Comparison of ENCODE assay signal across 14 mouse cellular contexts in genomic region chr3:89872684-89873083, GRCm38 (mm10). TPM values are rescaled to one million over a fixed set of nuclear protein-coding genes. Genes with fewer than 3 reads are reported as not detected.
DNase-seq lines count a peak whose midpoint lies in the region; ATAC-seq and TF ChIP-seq lines count a peak whose summit lies in the region.
"Had no signal": no experiment of that assay in that cellular context is flagged by ENCODE, and none has a peak within 500 bp of the region (broad histone marks: within the 10 kb centered on the region; RNA-seq: fewer than 3 reads in every experiment).

No protein-coding gene starts in this region.

- peak overlapping the region; percentile 41; the same call in 1 of the 2 replicates for H3K27ac ChIP-seq in intestine, embryonic 14.5 days (ENCODE audit: low read depth)
- no peak overlapping the region for H3K27ac ChIP-seq in intestine, postnatal 0 days (ENCODE audit: low read depth, low read length)
- H3K27ac ChIP-seq in lung, postnatal 0 days (ENCODE audit: low read length), result no peak overlapping the region
- H3K27ac ChIP-seq: embryonic facial prominence, embryonic 12.5 days; heart, embryonic 13.5 days; hindbrain, embryonic 15.5 days had no signal

- peak; percentile 33; the same call in 1 of the 2 replicates for ATAC-seq in intestine, embryonic 14.5 days (replicated peaks; ENCODE audit: low FRiP score, low TSS enrichment, low read depth)
- no peak for ATAC-seq in intestine, postnatal 0 days
- peak; percentile 80 for ATAC-seq in lung, postnatal 0 days

- 19% methylated on average over 6 of the region's 6 CpGs for WGBS in intestine, embryonic 14.5 days
- 29% methylated on average over 6 of the region's 6 CpGs for WGBS in intestine, postnatal 0 days
- WGBS in lung, postnatal 0 days, result 23% methylated on average over 6 of the region's 6 CpGs

- DNase-seq in intestine, embryonic 14.5 days (ENCODE audit: low spot score), result peak; percentile 69
- DNase-seq in NIH3T3 (ENCODE audit: low read depth), result peak; percentile 93
- DNase-seq in kidney, postnatal 4 days, result peak; percentile 45 to 54
- peak; percentile 88 for DNase-seq in lung, postnatal 0 days (ENCODE audit: low spot score)
- no peak for DNase-seq in embryo, embryonic 11 days
- DNase-seq in layer of hippocampus, postnatal 25 days (ENCODE audit: extremely low spot score in 1 of 2, low spot score in 1 of 2), result no peak
- no peak for DNase-seq in cerebellum, adult 11-12 months
- DNase-seq: adrenal gland, postnatal 36 days; cerebellum, adult 2 months had no signal

- TF ChIP-seq CTCF in intestine, postnatal 0 days (IDR thresholded peaks at IDR 0.05; ENCODE audit: low read depth), result no peak
- TF ChIP-seq CTCF in lung, postnatal 0 days (IDR thresholded peaks at IDR 0.05), result no peak

- TF ChIP-seq EP300 in lung, postnatal 0 days (IDR thresholded peaks at IDR 0.05), result no peak

- no peaks in the 10 kb centered on the region for H3K9me3 ChIP-seq in intestine, embryonic 14.5 days (ENCODE audit: control insufficient read depth, low read length)
- H3K9me3 ChIP-seq in intestine, postnatal 0 days (ENCODE audit: control insufficient read depth), result no peaks in the 10 kb centered on the region
- H3K9me3 ChIP-seq in lung, postnatal 0 days (ENCODE audit: low read length), result no peaks in the 10 kb centered on the region
- H3K9me3 ChIP-seq: embryonic facial prominence, embryonic 12.5 days; hindbrain, embryonic 15.5 days had no signal

- H3K36me3 ChIP-seq in intestine, embryonic 14.5 days (ENCODE audit: control insufficient read depth, insufficient read depth, low read length), result no peaks in the 10 kb centered on the region
- no peaks in the 10 kb centered on the region for H3K36me3 ChIP-seq in intestine, postnatal 0 days (ENCODE audit: control insufficient read depth, insufficient read depth)
- H3K36me3 ChIP-seq in lung, postnatal 0 days (ENCODE audit: insufficient read depth, low read length), result no peaks in the 10 kb centered on the region
- H3K36me3 ChIP-seq: embryonic facial prominence, embryonic 12.5 days; heart, embryonic 13.5 days; hindbrain, embryonic 15.5 days had no signal

- peaks cover 32% of the 10 kb centered on the region for H3K4me1 ChIP-seq in intestine, embryonic 14.5 days (replicated peaks; ENCODE audit: control insufficient read depth, insufficient read depth, low read length)
- 0 out of 2 replicates have a peak, but pooled peaks cover 4% of the 10 kb centered on the region for H3K4me1 ChIP-seq in intestine, postnatal 0 days (replicated peaks; ENCODE audit: control insufficient read depth, insufficient read depth, low read length)
- H3K4me1 ChIP-seq in lung, postnatal 0 days (ENCODE audit: insufficient read depth, low read depth, low read length), result peaks cover 9% of the 10 kb centered on the region; the same call in 1 of the 2 replicates

- no peak overlapping the region for H3K4me3 ChIP-seq in intestine, embryonic 14.5 days (ENCODE audit: low read depth, low read length)
- no peak overlapping the region for H3K4me3 ChIP-seq in intestine, postnatal 0 days (ENCODE audit: low read depth, low read length)
- no peak overlapping the region for H3K4me3 ChIP-seq in lung, postnatal 0 days (ENCODE audit: low read depth, low read length)
- H3K4me3 ChIP-seq: embryonic facial prominence, embryonic 12.5 days; heart, embryonic 13.5 days; hindbrain, embryonic 15.5 days had no signal

- no peak overlapping the region for H3K9ac ChIP-seq in intestine, embryonic 14.5 days (ENCODE audit: low read length)
- H3K9ac ChIP-seq in intestine, postnatal 0 days (ENCODE audit: low read depth, low read length), result no peak overlapping the region
- H3K9ac ChIP-seq in lung, postnatal 0 days (replicated peaks; ENCODE audit: low read depth), result no peak overlapping the region
- H3K9ac ChIP-seq: embryonic facial prominence, embryonic 12.5 days; heart, embryonic 13.5 days; hindbrain, embryonic 15.5 days had no signal

- no peaks in the 10 kb centered on the region for H3K27me3 ChIP-seq in intestine, embryonic 14.5 days (replicated peaks; ENCODE audit: control insufficient read depth, insufficient read depth, low read length)
- H3K27me3 ChIP-seq in intestine, postnatal 0 days (replicated peaks; ENCODE audit: control insufficient read depth, insufficient read depth, low read length), result no peaks in the 10 kb centered on the region
- no peaks in the 10 kb centered on the region for H3K27me3 ChIP-seq in lung, postnatal 0 days (replicated peaks; ENCODE audit: insufficient read depth, low read length)
- H3K27me3 ChIP-seq: embryonic facial prominence, embryonic 12.5 days; heart, embryonic 13.5 days; hindbrain, embryonic 15.5 days had no signal

- no peak overlapping the region for H3K4me2 ChIP-seq in intestine, embryonic 14.5 days (ENCODE audit: low read length)
- no peak overlapping the region for H3K4me2 ChIP-seq in intestine, postnatal 0 days (replicated peaks; ENCODE audit: low read depth)
- no peak overlapping the region for H3K4me2 ChIP-seq in lung, postnatal 0 days (replicated peaks; ENCODE audit: low read depth, low read length)
- H3K4me2 ChIP-seq: embryonic facial prominence, embryonic 12.5 days; heart, embryonic 13.5 days; hindbrain, embryonic 15.5 days had no signal

RNA-seq across cellular contexts. Expression of gene Il6ra, which starts 40.3 kb away (rescaled TPM):
- 1.5 and 1.6 TPM in 2 replicates for polyA plus RNA-seq in intestine, embryonic 14.5 days (2014; fragmentation: Nextera tagmentation; extraction: Ambion mirVana)
- polyA plus RNA-seq in intestine, postnatal 0 days (2015; fragmentation: Nextera tagmentation; extraction: Ambion mirVana), result 2.8 and 3.2 TPM in 2 replicates
- 15.7 and 17.9 TPM in 2 replicates for polyA plus RNA-seq in lung, postnatal 0 days (2015; fragmentation: Nextera tagmentation; extraction: Ambion mirVana)
- total RNA-seq in layer of hippocampus, postnatal 25 days (2021), result 1 to 10 TPM; 4.9 to 5.6 TPM

RNA-seq across cellular contexts. Expression of gene She, which starts 41.5 kb away (rescaled TPM):
- 4.2 TPM in 2 replicates for polyA plus RNA-seq in intestine, embryonic 14.5 days (2014; fragmentation: Nextera tagmentation; extraction: Ambion mirVana)
- polyA plus RNA-seq in intestine, postnatal 0 days (2015; fragmentation: Nextera tagmentation; extraction: Ambion mirVana), result 1.6 and 1.8 TPM in 2 replicates
- polyA plus RNA-seq in lung, postnatal 0 days (2015; fragmentation: Nextera tagmentation; extraction: Ambion mirVana), result 11.2 and 12.1 TPM in 2 replicates
- 1 to 10 TPM; 2.7 to 3.1 TPM for total RNA-seq in layer of hippocampus, postnatal 25 days (2021)
- total RNA-seq: megakaryocyte, adult 5-6 weeks had no signal

Comparison
In these comparisons a context has a peak if more than half of its experiments do, and no peak if none do; other contexts are left out.
1. DNase-seq: peak in intestine, embryonic 14.5 days (single experiment), NIH3T3 (single experiment), kidney, postnatal 4 days (2 of 2) and lung, postnatal 0 days (single experiment); none in embryo, embryonic 11 days (single experiment), layer of hippocampus, postnatal 25 days (0 of 2) and cerebellum, adult 11-12 months (single experiment).